Mouse (Mus musculus) thymus, adult 2 months (tissue): ENCODE measurements around the gene Cfap45.

Source experiments
- CTCF ChIP-seq: fragments of 200-500 bp; IDR thresholded peaks from 2 replicates; pipeline ENCODE4 v1.5.1; 2012; ENCODE audit warnings: mild to moderate bottlenecking, control low read depth, low read length, moderate library complexity, borderline replicate concordance; ENCODE audit not compliant: control insufficient read depth, poor library complexity, insufficient read depth; ENCODE audit errors: extremely low read depth
- POLR2A ChIP-seq: fragments of 200-500 bp; IDR thresholded peaks from 2 replicates; pipeline ENCODE4 v1.6.1; 2012; ENCODE audit warnings: mild to moderate bottlenecking, low read length, control low read depth, moderate library complexity; ENCODE audit not compliant: control insufficient read depth, poor library complexity, insufficient read depth; ENCODE audit errors: extremely low read depth

DNA sequence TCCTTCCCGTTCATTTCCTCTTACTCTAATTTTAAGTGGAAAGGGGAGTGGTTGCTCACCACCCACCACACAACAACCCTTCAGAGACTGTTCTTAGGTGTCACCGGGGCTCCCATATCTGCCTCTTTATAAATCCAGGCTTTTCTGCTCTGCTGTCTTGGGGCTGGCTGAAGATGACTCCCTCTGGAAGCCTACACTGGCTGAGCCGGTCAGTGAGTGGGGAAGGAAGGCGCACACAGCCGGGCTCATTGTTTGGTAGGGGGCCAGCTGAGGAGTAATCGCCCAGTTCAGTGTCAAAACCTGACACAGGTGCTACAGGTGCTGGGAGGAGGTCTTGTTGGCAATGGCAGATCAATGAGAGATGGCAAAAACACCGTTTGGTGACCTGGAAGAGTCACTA is 5.4 kb downstream of the Cfap45 start:
- TF ChIP-seq POLR2A: no peak
- TF ChIP-seq CTCF: no peak
